Mouse (Mus musculus): ENCODE measurements around the gene Cmya5.
"Not testable (repeated sequence)": the region's sequence is repeated elsewhere in the genome, so short reads cannot be mapped to it uniquely, and the experiment has no call there.

Cmya5 gene

DNA sequence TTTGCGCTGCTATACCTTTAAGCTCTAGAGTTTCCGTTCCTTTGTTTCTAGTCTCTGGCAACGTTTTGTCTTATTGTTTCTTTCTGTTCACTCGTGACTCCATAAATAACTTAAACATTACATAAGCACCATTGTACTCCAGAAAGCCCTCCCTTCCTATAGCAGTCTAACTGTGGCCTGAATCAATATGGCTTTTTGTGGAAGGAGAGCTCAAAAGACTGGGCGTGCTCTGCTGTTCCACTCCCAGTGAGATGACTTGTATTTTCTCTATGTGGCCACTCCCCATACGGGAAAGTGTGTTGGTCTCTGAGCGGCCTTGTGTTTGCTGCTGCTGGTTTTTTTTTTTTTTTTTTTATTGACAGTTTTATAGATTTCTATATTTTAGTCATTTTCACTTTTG lies 27.3 kb downstream of the Cmya5 start:
- no peak for DNase-seq

DNA sequence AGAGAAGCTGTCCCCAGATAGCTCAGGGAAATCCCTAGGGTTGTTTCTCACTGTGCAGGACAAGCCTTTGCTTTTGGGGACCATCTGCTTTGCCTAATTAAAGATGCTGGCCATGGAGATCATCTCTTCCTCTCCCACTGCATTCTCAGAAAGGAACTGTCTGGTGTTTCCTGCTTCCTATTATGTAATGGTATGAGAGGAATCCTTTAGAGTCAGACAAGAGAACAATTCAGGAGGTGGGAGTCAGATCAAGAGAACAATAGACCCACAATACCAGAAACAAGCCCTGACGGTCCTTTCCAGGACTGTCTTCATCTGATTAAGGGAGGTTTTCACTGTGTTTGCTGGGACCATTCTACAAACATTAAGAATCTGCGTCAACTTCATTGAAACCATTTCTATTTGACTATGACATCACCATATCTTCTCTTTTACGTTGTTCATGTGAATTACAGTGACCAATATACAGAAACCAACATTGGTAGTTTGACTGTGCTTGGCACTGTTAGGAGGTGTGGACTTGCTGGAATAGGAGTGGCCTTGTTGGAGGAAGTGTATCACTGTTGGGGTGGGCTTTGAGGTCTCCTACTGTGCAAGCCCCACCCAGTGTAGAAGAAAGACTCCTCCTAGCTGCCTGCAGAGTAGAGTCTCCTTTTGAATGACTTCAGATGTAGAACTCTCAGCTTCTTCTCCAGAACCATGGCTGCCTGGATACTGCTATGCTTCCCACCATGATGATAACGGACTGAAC lies 42.0 kb downstream of the Cmya5 start:
- no peak for DNase-seq

DNA sequence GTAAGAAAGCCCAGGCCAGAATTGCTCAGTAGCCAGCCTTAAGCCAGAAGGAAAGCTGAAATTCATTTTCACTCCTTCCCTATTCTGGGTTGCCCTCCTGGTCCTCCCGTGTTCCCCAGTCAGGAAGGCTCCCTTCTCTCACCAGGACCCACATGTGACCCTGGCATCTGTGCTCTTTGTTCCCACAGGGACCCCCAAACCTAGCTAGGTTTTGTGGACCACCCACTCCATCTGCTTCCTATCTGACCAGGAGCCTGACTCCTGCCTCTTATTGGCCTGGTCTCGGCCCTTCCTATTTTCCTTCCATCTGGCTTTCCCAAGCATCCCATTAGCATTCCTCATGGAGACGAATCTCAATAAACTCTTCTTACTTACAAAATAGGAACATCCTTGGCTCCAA lies 45.9 kb downstream of the Cmya5 start:
- DNase-seq = no peak

DNA sequence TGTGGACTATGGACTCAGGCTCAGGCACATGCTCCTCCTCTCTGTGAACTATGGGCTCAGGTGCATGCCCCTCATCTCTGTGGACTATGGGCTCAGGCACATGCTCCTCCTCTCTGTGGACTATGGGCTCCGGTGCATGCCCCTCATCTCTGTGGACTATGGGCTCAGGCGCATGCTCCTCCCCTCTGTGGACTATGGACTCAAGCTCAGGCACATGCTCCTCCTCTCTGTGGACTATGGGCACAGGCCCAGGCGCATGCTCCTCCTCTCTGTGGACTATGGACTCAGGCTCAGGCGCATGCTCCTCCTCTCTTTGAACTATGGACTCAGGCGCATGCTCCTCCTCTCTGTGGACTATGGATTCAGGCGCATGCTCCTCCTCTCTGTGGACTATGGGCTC lies 47.9 kb downstream of the Cmya5 start:
- DNase-seq = no peak

DNA sequence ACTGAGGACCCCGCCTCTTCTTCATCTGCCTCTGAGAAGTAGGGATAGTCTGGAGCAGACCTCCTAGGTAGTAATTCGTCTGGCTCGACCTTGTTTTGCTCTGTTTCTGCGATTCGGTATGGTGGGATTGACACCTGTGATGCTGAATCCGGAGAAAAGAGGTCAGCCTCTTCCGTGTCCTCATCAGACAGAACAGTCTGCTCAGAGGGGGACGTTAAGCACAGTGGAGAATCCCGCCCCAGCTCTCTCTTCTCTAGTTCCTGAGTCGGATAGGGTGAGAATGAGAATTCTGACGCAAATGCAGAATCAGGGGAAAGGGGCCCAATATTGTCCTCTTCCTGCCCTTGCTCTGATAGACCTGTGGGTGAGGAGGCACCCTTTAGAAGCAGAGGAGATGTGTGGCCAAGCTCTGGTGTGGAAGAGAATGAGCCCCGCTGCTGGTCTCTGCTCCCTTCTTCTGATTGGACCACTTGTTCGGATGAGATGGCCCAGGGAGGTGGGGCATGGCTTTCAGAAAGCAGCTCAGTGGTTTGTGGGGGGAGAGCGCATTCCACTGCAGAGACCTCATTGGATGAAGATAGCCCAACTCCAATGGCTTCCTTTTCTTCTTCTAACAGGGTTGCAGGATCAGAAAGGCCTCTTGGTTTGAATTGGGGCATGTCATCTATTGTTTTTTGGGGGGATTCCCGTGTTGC lies 49.3 kb downstream of the Cmya5 start:
- DNase-seq = no peak

DNA sequence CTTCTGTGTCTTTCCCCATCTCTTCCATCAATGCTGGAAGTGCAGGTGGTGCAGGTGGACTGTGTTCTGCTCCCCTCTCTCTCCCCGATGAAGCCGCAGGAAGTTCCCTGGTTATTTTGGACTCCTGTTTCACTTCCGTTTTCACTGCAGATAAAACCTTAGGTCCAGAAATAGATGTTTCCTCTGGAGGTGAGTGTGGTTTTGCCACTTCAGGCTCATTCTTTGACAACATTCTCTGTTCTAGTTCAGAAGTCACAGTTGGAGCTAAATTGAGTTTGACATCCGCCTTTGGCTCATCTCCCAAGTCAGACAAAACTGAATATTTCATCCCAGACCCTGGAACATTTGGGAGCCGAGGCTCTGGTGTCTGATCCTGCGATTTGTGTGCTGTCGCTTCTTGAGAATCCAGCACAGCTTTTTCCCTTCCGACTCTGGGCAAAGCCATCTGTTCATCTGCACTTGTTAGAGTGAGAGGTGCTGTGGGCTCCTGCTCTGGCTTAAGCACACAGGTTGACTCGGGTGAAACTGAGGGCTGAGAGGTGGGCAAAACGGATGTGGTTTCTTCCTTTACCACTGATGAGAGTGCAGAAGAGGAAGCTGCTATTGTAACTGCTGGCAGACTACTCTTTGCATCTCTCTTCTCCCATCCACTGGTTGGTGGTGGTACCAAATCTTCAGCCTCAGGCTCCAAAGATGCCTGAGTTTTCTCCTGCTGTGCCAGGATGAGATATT lies 50.2 kb downstream of the Cmya5 start:
- peak; percentile 57 for DNase-seq

DNA sequence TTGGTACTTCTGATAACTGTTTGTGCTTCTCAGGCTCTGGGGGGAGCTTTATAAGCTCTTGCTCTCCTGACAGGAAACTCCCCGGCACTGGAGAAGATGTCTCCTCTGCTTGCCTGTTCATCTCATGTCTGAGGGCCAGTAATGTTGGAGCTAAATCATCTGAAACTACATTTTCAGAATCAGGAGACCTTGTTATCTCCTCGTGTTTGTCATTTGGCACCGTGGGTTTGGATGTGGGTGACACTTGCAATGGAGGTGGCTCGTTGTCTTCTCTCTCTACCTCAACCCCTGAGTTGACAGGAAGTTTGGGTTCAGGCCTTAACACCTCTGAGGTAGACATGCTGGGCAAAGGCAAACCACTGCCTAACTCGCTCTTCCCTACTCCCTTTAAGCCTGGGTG lies 50.8 kb downstream of the Cmya5 start:
- no peak for DNase-seq

DNA sequence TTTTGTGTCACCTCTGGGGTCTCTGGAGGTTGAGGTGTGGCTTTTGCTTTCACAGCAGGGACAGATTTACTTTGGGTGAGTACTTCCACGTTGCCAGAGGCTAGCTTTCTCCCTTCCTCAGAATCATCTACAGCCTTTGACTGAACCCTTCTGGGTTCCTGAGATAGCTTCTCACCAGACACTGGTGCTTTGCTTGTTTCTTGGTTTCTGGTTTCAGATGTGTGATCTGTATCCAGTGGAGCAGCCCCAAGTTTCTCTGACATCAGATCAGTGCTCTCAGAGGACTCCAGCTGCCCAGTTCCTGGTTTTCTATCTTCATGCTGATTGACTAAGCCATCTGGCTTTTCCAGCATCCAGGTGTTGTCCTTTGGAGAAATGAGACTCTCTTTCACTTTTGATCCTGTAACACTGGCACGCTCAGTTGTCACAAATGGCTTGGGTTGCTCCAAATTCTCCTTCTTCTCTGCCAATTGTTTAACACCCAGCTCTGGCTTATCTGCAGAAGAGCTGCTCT lies 51.6 kb downstream of the Cmya5 start:
- DNase-seq = no peak

DNA sequence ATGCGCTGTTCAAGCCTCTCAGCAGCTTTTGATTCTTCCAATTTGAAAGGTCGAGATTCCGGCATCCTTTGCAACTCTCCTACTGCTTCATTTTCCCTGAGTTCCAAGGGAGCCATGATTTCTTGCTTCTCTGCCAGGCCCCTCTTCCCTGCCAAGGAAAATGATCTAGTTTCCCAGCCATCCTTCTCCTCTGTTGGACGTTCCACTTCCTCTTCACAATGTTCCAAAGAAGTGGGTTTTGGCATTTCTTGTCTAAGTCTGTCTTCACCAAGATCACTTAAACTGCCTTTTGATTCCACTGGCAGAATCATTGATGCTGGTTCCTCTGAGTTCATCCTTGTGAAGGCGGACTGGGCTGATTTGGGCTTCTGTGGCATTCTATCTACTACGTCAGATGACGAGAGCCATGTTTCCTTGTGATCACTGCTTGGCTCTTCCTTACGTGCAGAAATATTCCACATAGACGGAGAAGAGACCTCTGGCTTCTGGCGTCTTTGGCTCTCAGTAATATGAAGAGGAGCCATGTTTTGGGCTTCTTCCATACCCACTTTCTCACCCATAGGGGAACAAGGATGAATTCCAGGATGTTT lies 52.6 kb downstream of the Cmya5 start:
- DNase-seq = peak; percentile 58

DNA sequence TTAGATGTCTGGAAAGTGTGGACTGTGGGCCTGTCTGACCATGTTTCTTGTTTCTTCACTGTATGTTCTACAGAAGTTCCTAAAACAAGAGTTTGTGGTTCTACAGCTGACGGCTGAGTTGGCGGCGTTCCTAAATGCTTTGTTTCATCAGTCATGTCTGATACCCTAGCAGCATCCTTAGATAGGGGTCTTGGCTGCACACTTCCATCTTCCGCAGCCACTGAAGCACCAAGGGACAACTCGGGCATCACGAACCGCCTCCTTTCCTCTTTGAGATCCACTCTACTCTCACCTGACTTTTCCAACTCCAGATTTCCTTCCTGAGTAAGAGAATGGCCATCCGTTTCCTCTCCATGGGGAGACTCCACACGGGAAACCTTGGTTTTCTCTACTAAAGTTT lies 53.3 kb downstream of the Cmya5 start:
- DNase-seq = no peak

DNA sequence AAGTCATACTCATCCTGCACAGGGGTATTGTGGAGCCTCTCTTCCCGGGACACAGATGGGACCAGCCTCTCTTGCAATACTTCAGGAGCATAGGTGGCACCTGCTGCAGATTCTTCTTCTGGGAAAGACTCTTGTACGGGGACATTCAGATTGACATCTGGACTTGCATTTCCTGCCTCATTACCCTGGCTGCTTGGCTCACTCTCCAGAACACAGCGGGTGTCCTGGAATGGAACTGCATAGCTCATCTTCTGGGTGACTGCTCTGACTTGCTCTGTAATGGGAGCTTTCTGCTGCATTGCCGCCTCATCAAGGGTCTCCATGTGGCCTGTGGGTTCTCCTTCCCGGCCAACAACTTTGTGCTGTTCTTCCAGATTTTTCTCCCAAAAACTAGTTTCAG lies 55.0 kb downstream of the Cmya5 start:
- DNase-seq = peak; percentile 49

DNA sequence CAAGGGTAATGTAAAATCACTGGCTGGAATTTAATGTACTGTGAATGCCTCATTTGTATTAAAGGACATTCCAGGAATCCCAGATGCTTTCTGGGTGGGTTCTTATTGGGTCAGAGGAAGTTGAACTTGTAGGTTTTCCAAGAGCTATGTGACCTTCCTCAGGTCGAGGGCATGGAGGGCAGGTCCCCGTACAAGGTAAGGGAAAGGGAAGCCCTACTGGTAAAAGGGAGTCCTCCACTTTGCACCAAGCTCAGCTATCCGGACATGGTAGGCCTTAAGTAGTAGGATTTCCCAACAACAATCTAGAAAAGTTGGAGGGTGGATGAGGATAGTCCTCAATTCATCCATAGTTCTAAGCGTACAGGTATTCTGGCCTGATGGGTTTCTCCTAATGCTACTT lies 58.8 kb downstream of the Cmya5 start:
- DNase-seq = no peak

DNA sequence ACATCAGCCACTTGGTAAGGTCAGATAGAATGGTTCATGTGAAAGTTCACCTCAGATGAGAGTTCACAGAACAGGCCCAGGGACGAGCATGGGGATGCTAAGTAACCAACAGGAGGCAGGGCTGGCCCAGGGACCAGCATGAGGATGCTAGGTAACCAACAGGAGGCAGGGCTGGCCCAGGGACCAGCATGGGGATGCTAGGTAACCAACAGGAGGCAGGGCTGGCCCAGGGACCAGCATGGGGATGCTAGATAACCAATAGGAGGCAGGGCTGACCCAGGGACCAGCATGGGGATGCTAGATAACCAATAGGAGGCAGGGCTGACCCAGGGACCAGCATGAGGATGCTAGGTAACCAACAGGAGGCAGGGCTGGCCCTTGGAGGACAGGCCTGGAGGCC lies 62.2 kb downstream of the Cmya5 start:
- DNase-seq = not testable (repeated sequence)

DNA sequence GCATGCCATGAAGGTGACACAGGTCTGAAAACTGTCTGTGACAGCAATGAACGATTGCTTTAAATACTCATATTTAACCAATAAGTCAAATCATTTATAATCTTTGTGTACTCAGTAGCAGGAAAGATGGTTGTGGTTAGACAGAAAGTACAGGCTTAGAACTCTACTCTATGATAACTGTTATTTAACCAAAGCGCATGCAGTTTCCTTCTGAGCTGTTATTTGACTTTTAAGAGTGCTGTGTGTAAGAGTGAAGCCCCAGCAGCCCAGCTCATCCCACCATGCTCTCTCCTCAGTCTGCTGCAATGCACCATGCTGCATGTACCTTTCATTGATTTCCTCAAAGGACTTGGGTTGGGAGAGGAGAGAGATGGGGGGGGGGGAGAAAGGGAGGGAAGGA lies 63.7 kb downstream of the Cmya5 start:
- no peak for DNase-seq

DNA sequence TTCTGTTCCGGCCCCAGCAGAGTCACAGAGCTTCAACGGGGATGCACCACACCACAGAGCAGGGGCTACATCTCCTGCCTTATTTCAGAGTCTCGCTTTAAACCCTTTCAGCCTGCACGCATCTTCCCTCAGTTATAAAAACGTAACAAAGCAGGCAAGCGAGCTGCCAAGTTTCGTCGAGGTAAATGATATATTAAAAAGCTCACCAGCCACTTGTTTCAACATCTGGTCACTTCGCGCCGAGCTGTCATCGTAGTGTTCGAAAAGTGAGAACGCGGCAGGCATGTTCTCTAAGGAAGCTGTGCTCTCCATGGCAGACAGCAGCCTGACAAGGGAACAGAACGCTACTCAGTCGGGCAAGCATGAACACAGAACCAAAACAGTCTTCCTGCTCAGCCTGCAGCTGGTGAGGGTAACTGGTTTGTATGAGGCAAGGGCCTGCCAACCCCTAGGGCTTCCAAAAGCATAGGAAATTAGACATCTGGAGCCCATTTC lies 70.3 kb downstream of the Cmya5 start:
- DNase-seq = no peak

DNA sequence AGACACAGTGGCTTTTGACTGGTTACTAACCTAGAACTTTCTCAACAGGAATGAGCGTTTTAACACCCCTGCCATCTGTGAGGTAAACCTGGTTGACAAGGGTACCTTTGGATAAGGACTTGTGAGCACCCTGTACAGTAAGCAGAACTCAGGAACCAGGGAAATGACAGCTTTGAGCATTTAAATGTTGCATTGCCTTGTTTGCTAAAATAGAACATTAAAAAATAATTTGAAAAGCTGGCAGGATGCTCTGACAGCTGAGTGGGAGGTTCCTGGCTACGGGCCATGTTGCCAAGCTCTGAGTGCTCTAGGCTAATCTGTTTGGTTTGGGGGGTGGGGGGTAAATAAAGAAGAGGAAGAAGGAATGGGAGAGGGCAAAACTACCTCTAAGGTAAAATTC lies 70.9 kb downstream of the Cmya5 start:
- DNase-seq = peak; percentile 35

DNA sequence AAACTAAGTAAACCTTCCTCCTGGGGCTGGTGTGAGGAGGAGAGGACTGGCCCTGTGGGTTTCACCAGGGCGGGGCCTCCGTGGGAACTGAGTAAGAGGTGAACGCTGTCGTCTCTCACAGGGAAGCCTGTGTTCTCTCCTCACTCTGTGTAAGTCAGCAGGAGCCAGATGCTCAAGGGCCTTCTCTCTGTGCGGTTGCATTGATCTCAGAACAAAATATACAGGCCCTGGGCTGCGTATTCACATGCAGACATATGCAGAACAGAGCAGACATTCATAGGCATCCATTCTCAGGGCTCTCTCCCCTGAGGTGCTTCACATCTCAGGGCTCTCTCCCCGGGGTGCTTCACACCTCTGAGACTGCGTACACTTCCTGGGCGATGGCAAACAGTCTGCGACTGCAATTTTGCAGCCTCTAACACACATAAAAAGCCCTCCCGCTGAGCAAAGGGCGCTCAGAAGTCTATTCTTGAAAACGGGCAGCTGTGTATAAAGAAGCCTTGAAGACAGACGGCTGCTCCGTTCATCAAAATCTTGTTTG lies 71.6 kb downstream of the Cmya5 start:
- no peak for DNase-seq

DNA sequence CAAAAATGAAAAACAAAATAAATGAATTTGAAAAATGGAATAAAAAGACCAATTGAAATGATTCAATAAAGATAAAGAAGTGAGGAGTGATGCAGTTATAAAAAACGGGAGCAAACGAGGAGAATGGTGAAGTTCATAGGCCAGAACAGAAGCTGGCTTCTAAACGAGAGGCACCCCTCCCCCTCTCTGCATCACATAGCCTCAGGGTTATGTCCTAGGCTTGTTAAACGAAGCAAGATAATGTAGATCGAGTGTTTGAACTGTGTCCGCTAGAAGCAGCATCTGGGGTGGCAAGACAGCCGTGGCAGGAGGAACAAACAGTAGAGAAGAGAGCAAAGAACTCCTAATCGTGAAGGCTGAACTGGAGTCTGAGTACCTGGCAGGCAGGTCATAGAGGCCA lies 74.1 kb downstream of the Cmya5 start:
- DNase-seq = no peak

DNA sequence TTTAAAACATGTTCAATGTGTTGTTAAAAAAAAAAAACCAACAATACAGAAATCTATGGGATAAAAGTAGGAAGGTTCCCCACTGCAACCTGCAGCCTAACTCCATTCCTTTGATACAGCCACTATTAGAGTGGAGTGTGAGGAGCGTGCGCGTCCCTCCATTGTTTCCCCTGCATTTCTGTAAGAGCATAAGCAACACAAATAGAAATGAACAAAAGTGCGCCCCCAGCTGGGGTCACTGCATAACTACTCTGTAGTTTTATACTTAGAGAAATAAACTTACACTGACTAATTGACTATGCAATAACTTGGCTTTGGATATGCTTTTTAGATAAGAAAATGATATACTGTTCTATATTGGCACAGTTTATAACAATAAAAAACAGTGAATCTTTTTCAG lies 75.0 kb downstream of the Cmya5 start:
- no peak for DNase-seq

DNA sequence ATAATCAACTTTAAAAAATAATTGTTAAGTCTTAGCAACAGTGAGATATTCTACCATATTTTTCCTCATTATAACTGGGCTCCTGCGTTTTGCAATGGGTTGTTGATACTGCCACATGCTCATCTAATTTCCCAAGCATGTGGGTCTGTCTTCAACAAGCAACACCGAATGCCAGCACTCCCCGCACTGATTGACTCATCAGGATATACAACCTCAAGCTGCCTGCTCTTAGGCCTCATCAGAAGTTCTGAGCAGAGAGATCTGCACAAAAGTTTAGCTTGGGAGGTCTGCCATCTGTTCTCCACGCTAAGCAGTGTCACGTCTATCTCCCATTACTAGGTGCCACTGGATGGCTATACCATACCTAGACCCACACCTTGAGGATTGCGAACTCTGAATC lies 76.2 kb downstream of the Cmya5 start:
- no peak for DNase-seq

DNA sequence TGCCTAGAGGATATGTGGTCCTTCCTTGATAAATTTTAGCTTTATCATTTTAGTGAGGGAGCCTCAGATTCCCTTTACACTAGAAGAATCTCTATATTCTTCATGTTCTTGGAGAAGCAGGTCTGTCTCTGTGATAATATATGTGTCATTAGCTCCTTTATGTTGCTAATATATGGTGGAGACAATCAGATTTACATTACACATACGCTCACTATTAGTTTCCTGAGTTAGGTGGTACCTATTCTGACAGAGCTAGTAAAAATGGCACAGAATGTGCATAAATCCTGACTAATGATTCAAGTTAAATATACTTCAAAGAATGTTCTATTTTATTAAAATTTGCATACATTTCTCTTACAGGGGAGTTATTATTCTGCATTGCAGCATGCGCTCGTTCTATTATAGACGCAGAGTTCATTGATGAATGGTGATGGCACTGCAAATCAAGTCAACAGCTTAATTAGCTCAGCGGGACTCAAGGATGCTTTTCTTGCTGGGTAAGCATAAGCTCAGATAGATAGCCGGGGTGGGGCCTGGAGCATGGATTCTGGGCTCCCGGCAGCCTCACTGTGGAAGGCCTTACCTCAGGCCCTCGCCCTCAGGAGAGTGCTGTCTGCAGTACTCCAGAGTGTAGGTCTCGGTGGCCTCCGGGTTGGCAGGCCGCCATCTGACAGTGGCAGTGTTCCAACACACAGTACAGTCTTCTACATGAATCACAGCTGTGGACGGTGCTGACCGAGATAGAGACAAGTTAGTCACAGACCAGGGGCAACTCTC lies 81.5 kb downstream of the Cmya5 start:
- peak; percentile 22 for DNase-seq

DNA sequence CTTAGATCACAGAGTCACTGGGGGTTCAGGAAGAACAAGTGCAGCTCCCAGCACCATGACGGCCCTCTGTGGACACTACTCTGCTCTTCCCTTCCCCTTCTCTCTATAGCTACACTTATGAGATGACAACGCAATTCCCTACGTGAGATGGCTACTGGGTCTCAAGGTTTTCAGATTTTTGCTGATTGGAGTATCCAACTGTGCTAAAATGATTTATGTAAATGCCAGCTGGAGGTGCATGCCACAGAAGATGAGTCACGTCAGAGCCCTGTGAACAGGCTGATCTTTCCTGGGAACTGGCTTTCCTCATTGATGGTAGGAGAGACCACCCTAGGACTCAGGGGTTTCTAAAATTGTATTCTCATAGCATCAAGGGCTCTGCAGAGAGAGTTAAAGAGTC lies 83.2 kb downstream of the Cmya5 start:
- DNase-seq = no peak

All from cerebellum, adult 9-10 months (tissue).